Mouse (Mus musculus) c-Kit-positive CD71-negative TER-119-negative erythroid progenitor cells, embryonic 14.5 days (primary cell): ENCODE data around the gene Dapk2.

Experiments
- DNase-seq: peaks from one replicate; pipeline ENCODE4 v3.0.0-alpha.2; 2013; ENCODE audit warnings: low read depth

Dapk2 gene

DNA sequence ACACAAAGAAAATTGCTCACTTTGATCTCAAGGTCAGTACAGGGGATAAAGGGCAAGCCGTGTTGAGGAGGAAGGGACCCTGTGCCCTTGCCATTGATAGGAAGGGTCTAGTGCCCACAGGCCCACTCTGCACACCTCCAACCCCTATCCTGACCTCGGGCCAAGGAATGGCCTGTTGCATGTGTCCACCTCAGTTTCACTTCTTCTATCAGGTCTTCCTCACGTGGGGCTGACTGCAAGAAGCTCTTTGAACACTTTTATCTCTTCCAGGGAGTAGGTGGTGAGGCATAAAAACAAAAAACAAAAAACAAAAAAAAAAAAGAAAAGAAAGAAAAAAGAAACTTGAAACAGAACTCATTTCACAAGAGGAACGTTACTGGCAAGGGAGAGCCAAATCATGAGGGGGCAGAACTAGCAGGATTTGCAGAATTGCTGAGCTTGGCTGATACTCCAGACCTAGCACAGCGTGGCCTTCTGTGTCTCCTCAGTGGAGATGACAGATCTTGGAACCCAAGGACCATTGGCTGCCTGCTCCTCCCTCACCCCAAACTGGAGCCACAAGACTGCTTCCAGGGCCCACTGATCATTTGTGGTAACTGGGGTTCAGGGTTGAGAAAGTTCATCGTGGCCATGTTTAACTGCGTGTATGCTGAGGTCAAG, 73.9 kb downstream of the Dapk2 start:
- no peak for DNase-seq

DNA sequence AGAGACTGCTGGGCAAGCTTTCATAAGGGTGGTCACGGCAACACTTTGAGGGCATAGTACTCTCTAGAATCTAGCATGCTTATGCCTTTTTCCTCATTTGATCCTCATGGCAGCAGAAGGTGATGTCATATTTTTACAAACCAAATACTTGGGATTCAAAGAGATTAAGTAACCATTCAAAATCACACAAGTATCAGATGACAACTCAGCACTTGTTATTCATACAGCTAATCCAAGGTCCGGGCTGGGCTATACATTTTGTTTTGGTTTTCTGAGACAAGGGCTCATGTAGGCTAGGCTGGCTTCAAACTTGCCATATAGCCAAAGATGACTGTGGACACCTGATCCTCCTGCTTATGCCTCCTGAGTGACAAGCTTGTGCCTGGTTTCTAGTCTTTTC, 78.6 kb downstream of the Dapk2 start:
- no peak for DNase-seq

DNA sequence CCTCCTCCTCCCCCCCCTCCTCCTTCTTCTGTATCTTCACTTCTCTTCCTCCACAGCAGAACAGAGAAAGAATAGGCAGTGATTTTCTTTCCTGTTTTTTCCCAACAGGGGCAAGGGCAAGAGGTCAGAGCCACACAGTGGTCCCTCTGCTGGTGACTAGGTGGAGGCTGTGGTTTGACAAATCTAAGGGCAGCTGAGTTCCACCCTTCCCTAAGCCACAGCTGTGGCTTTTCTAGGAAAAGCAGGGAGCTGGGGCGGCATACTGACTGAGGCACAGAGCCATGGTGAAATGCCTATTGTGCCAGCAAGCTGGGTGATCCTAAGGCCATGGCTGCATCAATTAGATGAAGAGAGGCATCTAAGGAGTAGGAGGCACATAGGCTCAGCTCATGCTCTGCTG, 79.7 kb downstream of the Dapk2 start:
- no peak for DNase-seq

DNA sequence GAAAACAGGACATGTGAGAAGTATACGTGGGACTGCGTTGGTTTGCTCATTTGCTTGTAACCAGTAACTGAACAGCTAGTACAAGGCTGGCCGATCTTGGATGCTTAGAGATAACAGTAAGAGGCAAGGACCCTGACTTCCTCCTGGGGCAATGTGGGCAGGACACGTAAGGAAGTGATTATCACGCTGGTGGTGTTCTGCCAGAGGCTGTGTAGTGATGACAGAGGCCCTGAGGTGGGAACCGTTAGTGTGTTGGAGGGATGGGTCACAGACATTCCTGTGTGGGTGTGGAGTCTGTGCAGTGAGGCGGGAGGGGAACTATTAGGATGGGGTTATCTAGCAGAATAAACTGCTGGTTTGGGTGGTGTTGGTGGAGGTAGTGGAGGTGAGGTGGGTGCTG, 81.2 kb downstream of the Dapk2 start:
- peak; percentile 22 for DNase-seq

DNA sequence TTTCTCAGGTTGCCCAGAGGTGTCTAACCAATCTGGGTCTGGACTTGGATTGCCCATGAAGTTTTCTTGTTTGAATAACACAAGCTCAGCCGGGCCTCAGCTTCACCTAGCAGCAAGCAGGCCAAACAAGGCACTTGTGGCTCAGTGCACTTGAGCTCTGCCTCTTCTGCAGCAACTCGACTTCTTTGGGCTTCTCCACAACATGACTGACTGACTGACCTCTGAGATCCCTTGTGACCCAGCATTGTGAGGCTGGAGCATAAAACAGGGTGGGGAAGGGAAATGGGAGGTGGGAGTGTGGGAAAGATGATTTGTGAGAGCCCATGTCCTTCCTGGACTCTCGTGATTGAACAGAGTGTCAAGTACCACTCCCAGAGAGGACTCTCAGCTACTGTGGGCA, 81.7 kb downstream of the Dapk2 start:
- DNase-seq, result no peak

DNA sequence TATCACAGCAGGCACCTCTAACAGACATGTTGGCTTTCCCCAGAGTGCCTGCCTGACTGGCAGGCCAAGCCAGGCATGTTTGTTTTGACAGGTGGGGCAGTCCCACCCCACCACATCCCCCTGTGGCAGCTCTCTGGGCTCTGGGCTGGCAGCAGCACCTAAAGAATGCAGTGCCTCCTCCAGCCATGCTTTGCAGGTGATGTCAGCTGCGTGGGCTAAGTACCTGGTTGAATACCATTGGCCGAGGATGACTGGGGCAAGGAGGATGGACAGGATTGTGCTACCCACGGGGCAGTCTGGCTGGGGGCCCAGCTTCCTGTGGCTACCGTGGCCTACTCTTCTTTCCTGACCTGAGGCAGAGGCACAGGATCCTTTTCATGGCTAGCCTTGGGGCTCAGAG, 82.5 kb downstream of the Dapk2 start:
- no peak for DNase-seq

DNA sequence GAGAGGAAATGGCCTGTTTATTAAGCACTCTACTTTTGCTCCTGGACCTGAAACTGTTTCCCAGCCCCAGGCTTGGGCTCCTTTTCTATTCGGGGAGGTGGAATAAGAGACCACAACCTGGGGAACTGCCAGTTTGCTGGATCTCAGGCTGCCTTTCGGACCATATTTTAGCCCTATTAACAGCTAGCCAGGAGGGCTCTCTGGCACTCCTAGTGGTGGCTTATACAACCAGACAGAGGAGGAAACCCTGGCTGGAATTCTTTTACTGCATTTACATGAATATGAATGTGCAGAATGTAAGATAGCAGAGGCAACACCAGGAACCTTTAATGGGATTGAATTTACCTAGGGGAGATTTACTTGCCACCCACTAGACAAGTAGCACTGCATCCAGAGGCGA, 83.0 kb downstream of the Dapk2 start:
- DNase-seq, result peak; percentile 26

DNA sequence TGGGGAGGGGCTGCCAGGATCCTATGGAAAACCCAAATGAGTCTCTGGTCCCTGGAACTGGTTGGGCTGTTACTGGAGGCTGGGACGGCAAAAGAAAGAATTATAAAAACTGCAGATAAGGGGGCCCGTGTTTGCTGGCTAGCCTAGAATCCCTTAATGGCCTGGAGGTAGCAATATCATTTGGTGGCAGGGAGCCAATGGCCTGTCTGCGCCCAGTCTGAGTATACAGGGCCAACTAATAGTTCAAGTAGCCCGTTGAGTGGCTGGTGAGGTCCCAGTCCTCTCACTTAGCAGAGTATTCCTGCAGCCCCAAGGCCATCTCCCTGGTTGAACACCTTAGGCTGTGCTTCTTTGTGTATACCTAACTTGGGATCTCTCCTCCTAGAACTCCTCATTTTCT, 83.7 kb downstream of the Dapk2 start:
- no peak for DNase-seq

DNA sequence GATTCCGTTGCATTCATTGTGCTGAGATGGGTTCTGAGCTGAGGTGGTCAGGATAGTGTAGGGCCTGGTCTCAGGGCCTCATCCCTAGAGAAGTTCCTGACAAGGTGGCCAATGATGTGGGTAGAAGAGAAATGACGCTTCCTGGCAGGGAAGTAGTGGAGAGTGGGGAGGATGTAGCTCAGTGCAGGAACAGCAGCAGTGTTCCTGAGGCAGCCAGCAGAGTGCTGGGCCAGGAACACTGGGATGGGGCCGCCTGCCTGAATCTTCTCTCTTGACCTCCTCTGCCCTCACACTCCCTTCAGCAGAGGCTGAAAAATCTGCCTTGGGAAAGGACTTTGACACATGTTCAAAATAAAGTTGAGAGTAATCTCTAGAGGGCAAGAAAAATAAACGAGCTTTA, 85.2 kb downstream of the Dapk2 start:
- no peak for DNase-seq

DNA sequence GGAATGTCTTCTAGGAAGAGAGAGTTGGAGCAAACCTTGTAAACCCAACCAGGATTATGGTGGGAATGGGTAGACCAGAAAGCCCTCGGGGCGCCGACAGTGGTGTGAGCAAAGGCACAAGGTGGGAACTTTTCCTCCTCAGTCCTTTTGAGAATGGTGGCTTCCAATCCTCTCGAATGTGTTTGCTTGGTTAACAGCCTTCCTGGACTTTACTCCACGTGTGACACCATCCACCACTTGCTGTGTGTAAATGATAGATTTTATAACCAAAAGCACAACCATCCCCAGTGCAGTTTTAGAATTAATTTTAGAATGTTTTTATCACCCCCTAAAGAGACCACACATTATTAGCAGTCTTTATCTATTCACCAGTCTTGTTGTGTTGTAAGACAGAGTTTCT, 86.1 kb downstream of the Dapk2 start:
- no peak for DNase-seq

DNA sequence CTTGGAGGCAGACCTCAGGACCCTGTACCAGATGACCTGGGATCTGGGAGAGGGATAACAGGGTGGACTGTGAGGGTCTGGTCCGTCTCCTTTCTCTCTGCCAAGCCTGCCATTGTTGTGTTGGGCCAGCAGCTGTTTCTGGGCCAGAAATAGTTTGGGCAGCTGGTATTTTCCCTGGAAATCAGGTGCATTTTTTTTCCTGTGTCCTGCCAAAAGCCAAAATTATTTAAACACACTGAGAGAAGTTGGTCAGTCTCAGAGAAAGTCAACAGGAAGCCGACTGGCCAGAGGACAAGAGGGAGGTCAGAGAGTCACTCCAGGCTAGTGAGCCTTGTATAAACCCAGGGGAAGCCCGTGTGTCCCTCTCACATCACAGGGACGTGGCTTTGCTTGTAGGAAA, 87.7 kb downstream of the Dapk2 start:
- DNase-seq, result no peak

DNA sequence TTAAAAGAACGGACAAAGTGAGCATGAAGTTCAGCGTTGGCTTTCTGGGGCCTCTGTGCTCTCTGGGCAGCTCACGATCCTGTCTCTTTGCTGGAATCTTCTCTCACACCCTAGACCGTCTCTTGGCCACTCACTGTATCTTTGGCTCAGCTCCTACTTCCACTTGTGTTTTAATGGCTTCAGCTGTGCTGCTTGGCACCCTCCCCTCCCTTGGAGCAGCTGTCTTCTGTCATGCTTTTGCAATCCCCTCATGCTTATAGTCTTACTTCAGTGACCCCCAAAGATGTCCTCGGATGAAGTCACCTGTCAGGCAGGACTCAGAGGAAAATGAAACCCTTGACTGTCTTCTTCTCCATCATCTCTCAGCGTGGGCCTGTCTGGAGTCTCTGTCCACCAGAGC, 91.3 kb downstream of the Dapk2 start:
- DNase-seq, result no peak

DNA sequence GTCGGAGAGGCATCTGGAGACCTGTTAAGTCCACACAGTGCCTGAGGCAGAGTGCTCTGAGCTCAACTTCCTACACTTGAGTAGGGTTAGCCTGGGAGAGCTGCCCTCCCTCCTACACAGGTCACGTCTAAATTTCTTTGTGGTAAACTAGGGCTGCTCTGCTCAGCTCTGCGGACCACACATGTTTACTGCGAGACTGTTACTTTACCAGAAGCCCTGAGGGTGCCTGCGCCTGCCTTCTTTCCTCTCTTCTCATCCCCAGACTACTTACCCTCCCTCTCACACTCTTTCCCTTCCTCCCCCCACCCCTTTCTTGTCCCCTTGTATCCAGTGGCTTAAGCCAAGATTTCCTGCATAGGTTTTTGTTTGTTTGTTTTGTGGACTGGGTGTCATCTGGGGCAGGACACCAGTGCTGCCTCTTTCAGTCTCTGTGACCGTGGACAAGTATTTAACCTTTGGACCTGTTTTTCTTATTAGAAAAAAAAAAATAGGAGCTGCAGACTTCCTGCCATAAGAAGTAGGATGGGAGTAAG, 93.2 kb downstream of the Dapk2 start:
- no peak for DNase-seq

DNA sequence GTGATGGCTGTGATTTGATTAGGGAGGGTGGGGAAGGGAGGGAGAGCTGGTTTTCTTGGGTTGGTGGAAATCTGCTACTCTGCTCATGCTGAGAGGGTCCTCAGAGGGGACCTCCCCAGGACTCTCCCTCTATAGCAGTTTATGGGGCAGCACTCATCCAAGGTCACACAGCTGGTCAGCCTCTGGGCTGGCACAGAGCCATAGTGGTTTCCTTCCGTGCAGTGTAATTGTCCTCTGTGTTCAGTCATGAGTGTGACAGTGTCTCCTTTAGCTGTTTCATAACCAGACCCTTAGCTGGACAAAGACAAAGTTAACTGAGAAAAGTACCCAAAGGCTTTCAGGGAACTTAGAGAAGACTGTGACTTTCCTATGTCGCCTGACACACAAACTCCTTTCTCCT, 103.7 kb downstream of the Dapk2 start:
- DNase-seq, result no peak

DNA sequence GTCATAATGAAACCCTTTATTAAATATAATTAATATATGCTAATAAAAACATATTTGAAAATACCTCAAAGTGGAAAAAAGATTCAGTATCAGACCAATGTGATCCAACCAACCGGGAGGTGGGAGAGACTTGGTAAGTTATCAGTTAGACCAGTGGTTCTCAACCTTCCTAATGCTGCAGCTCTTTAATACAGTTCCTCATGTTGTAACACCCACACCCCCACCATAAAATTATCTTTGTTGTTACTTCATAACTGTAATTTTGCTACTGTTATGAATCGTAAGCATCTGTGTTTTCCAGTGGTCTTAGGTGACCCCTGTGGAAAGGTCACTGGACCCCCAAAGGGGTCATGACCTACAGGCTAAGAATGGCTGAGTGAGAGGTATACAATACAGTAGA, 105.7 kb downstream of the Dapk2 start:
- DNase-seq, result no peak

DNA sequence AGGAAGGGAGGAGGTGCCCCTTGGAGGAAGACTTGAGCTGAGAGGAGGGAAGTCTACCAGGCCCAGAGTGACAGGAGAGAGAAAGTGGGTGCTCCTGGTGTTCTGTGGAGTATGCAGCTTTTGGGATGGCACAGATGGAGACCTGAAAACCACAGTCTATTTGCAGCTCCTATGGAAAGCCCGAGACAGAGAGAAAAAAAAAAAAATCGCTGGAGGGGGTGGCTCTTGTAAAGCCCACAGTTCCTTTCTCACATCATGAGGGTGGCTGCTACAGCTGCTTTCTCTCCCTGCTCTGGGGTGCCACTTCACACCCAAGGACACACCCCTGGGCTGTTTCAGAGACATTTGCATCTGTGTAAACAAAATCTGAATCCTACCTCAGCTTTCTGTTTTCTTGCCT, 107.6 kb downstream of the Dapk2 start:
- no peak for DNase-seq

DNA sequence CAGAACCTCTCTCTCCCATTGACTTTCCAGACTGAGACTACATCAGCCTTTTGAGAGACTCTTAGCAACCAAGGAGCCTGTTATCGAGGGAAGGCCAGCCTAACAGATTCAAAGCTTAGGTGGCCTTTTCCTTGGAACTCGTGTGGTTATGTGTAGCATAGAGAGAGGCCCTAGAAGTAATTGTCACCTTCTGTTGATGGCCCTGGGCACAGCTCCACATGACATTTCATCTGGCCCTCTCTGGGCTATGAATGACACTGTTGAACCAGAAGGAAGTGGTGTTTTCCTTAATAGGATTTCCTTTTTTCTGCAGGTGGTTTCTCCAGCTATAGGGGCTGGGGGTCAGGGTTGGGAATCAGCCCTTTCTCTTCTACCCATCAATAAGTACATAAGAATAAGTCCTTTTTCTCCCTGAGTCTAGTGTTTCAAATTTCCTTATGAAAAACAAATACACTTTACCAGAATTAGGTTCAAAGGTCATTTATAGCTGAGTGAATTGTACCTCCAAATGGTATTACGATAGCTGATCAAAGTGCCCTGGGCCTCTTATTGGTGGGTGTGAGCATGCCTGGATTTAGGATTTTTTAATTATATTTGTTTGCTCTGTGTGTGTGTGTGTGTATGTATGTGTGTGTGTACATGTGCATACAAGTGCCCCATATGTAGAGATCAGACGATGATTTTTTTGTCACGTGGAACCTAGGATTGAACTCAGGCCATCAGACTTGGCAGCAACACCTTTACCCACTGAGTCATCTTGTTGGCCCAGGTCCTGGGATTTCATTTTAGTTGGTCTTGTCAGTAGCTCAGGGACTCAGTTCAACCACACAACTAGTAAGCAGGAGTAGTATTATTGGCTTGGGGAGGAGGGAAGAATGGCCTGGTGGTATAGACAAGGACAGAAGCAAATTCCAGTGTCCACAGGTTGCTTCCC, 108.5 kb downstream of the Dapk2 start:
- DNase-seq, result no peak

DNA sequence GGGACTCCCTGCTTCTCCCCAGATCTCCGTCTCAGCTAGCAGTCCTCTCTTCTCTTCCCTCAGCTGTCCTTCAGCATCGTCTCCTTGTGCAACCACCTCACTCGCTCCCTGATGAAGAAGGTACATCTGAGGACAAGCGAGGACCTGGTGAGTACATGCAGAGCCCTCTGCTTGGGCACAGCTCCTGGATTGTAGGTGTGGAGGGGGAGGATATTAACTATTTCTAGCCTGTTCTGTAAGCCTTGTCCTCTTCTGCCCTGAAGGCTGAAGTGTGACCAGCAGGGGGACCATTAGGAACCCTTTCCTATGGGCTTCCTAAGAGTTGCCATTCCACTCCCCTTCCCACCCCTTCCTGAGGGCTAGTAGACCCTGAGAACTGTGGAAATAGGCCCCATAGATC, 110.8 kb downstream of the Dapk2 start:
- no peak for DNase-seq

DNA sequence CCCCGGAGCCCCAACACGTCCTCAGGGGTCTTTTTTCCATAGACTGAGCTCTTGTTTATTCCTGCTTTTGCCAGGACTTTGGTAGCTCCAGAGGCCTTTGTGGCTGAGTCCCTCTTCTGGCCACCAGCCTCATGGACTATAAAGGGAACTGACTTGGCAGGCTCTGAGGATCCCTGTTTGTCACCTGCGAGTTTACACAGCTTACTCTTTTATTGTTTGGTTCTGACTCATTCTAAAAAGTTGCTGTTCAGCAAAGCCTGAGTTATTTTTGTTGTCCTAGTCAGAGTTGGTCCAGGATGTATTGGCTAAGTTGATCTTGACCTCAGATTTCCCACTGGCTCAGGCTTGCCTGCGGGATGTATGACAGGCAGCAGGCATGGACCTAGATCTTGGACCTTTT, 112.0 kb downstream of the Dapk2 start:
- no peak for DNase-seq

DNA sequence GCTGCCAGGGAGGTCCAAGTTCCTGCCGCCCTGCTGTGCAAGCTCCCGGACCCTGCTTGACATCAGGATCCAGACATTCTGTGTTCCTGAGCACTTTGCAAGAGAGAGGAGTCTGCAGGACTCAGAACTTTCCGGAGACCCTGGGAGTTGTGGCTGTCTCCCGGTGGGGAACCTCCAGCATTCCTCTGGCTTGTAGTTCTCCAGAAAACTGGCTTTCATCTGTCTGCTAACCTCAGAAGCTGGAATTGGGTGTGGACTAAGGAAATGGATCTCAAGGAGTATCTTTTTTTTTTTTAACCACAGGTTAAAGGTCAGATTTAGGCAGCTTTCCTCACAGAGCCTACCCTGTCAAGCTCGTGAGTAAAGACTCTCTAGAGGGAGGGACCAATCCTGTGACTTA, 113.7 kb downstream of the Dapk2 start:
- no peak for DNase-seq

DNA sequence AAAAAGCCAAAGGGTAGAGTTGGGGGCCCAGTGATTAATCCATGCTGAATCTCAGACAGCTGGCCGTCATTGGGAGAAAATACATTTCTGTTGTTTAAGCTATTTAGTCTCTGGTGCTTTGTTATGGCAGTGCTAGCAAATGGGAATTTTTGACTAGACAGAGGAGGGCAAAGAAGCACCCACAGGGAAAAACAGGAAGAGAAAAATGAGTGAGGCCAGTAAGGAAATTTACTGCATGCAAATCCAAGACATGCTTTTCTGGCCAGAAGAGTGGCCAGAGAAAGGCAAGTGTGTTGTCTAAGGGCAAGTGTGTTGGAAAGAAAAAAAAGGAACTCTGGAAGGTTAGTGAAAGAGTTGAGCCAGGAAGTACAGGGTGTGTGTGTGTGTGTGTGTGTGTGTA, 115.6 kb downstream of the Dapk2 start:
- DNase-seq, result no peak

DNA sequence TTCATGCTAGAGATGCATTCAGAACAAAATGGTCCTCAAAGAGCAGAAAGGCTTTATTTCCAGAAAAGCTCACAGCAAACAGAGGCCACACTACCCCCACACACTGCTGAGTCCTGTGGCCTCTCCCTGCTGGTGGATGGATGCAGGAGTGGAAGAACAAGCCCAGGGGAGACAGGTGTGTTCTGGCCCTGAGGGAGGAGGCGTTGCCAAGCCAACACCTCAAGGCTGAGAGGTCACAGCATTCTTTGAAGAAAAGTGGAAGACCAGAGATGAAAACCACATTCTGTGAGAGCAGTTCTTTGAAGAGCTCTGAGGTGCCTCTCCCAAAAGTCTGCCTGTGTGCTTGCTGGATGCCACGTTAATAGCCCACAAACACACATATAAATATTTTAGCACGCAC, 116.6 kb downstream of the Dapk2 start:
- no peak for DNase-seq

DNA sequence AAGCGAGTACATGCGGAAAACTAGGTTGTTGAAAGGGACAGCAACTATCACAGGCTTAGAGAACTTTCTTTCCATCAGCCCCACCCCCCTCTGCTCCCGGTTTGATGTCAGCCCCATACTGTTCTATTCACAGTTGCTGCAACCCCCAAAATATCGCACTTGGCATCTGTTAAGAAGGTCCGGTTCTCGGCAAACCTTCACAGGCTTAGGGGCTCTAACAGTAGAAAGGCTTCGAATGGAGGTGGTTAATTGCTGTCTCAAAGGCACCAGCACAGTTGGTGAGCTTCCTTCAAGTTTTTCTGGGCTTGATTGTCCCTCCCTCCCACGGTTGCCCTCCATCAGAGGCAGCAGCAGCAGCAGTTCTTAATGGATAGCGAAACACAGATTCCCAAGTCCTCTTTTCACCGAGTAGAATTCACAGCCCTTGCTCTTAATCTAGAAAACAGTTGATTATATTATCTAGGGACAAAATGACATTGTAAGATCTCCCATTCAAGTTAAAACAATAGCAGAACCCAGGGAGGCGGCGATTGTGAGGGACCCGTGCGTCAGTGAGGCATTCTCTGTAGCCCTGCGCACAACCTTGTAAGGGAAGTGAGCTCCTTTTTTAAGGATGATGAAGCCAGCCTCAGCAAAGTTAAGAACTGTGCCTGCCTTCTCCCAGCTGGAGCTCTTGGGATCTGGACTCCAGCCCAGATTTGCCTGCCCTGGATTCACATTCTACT, 117.4 kb downstream of the Dapk2 start:
- no peak for DNase-seq
